Mouse (Mus musculus) megakaryocyte, embryonic 14.5 days (primary cell): ENCODE data around the gene Dlx1. TPM values are rescaled to one million over a fixed set of nuclear protein-coding genes. Genes with fewer than 3 reads are reported as not detected.
A peak's percentile ranks its signal among the peaks of the same experiment; 100 is the strongest.

Source experiments
- H3K27me3 ChIP-seq: replicated peaks from 2 replicates; pipeline ENCODE3; 2012; ENCODE audit warnings: inconsistent platforms
- H3K36me3 ChIP-seq: replicated peaks from 2 replicates; pipeline ENCODE3; 2012; ENCODE audit warnings: low read length, inconsistent platforms, mixed read lengths
- H3K4me1 ChIP-seq: 2 replicates; pipeline ENCODE4 v1.6.1; 2012; ENCODE audit warnings: inconsistent platforms
- H3K4me3 ChIP-seq: replicated peaks from 2 replicates; pipeline ENCODE3; 2012; ENCODE audit warnings: moderate library complexity, mild to moderate bottlenecking, inconsistent platforms
- H3K9me3 ChIP-seq: 2 replicates; pipeline ENCODE4 v1.6.1; 2012; ENCODE audit warnings: inconsistent platforms
- FLI1 ChIP-seq: IDR thresholded peaks from 2 replicates; pipeline ENCODE4 v1.6.1; 2012; ENCODE audit warnings: low read length, inconsistent platforms, mixed read lengths
- GATA1 ChIP-seq: IDR thresholded peaks from 3 replicates; pipeline ENCODE4 v1.6.1; 2012; ENCODE audit warnings: mixed read lengths, low read length, inconsistent platforms, borderline replicate concordance
- polyA plus RNA-seq: library from polyadenylated mRNA; stranded (reverse); fragments of >175 nt; gene quantifications from 2 replicates; pipeline ENCODE4 v1.2.3, GENCODE M21; 2012; ENCODE audit warnings: low replicate concordance; ENCODE audit not compliant: insufficient read depth

Dlx1 gene
- polyA plus RNA-seq, 1 experiment, result 0.31 TPM

DNA sequence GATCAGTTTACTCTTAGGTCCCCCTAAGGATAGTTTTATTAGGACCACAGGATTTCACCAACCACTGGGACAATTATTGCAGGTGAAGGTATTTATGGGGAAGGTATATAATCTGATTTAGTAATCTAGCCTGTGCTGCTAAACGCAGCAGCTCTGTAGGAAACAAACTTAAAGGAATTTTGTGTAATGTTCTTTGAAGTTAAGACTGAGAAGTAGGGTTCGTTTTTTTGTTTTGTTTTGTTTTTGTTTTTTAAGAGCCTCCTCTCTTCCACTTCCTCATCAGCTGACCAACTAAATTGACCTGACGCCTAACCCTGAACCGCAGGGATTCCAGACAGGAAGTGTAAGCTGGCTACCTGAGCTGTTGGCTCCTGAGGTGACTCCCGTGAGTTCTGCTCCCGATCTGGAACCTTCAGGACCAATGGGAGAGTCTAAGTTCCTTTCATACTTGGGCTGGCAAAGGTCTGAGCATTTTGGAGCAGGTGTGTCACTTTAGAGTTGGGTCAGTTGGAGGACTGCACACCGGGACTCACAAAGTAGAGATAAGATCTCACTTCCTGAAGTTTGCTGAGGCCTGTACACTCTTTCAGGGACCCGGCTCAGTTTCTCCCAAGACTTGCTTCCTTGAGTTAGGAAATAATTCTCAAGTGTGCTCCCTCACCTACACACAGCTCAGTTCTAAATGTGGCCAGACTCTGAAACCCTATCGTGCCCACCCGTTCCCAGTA is 1.2 kb upstream of the Dlx1 start:
- TF ChIP-seq GATA1 (no peak), FLI1 (no peak)
- H3K9me3 ChIP-seq, result peaks cover 2% of the 10 kb centered on the region; the same call in 1 of the 2 replicates
- H3K27me3 ChIP-seq, result peaks cover 92% of the 10 kb centered on the region
- H3K4me3 ChIP-seq, result peak overlapping the region; percentile 11
- H3K4me1 ChIP-seq, result peaks cover 48% of the 10 kb centered on the region
- H3K36me3 ChIP-seq, result no peaks in the 10 kb centered on the region

DNA sequence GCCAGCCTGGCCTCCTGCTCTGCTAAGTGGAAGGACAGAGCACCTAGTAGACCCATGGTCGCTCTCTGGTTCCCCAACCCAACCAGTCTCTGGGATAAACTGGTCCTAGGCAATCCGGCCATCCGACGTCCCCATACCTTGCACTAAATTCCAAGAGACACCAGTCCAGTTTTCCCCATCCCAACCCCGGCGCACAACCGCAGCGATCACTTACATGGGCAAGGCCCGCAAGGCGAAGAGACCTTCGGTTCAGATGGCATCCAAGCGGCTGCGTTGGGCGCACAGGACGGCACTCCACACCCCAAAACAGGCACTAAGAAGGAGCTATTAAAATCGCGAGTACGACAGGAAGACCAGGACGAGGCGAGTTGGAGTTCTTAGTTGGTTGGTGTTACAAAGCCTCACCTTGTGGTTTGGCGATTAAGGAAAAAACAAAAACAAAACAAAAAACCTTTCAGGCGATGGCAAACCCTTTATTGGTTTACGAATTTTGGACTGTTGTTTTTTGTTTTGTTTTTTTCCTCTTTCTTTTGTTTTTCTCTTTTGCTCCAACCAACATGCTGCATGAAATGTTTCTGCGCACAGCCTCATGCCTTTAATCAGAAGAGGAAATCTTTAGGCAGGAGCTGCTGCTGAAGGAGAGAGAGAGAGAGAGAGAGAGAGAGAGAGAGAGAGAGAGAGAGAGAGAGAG is 445 bp upstream of the Dlx1 start:
- Histone ChIP-seq H3K36me3 (no peaks in the 10 kb centered on the region), H3K4me3 (peak overlapping the region; percentile 33), H3K27me3 (peaks cover 98% of the 10 kb centered on the region), H3K9me3 (peaks cover 2% of the 10 kb centered on the region; the same call in 1 of the 2 replicates), H3K4me1 (peaks cover 54% of the 10 kb centered on the region)
- TF ChIP-seq FLI1 (no peak), GATA1 (no peak)

DNA sequence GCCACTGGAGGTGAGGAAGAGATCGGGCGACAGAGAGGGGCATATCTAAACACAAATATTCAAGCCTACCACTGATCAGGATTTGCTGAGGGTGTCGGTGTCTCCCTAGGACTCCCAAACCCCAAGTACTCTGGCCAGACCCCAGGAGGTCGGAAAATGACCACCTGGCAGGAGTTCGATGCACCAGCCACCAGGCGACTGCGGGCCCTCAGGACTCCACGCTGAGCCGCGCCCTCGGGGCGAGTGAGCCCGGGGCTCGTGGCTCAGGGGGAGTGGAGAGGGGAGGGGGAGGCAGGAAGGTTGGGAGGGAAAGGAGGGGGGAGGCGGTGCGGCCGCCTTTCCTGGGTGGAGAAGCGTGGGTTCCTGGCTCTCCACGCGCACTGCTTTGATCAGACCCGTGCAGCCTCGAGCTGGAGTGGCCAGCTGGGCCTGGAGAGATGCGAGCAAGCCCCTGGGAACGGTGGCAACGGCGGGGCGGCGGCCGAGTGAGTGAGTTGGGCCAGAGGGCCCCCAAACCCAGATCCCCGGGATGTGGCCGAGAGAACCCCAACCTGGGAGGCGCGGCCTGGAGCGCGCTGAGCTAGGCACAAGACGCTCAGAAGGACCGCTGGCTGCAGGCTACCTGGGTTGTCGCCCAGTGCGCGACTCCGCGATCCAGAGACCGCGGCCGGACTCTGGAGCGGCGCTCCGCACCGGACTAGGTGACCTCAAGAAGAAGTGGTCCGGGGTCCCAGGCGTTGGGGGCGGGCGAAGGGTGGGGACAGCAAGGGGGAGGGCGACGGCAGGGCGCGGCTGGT is 999 bp downstream of the Dlx1 start:
- H3K4me3 ChIP-seq, result peak overlapping the region; percentile 89
- peaks cover 98% of the 10 kb centered on the region for H3K27me3 ChIP-seq
- peaks cover 55% of the 10 kb centered on the region for H3K4me1 ChIP-seq
- TF ChIP-seq FLI1 (no peak), GATA1 (no peak)
- no peaks in the 10 kb centered on the region for H3K36me3 ChIP-seq
- peaks cover 2% of the 10 kb centered on the region; the same call in 1 of the 2 replicates for H3K9me3 ChIP-seq

DNA sequence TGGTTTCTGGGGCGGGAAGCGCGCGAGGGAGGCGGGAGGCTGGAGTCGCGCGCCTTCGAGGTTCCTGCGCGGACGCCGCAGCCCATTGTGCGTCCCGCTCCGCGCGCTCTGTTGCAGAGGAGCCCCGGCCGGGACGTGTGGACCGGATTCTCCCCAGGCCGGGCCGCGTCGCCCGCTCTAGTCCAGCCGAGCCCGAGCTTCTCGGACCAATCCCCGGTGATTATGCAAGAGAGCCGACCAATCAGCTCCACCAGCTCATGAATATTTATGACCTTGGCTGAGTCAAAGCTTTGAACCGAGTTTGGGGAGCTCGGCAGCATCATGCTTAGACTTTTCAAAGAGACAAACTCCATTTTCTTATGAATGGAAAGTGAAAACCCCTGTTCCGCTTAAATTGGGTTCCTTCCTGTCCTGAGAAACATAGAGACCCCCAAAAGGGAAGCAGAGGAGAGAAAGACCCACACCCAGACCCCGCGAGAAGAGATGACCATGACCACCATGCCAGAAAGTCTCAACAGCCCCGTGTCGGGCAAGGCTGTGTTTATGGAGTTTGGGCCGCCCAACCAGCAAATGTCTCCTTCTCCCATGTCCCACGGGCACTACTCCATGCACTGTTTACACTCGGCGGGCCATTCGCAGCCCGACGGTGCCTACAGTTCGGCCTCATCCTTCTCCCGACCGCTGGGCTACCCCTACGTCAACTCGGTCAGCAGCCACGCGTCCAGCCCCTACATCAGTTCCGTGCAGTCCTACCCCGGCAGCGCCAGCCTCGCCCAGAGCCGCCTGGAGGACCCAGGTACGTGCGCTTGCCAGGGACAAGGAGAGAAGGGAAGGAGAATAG is 1.8 kb downstream of the Dlx1 start:
- TF ChIP-seq FLI1 (no peak), GATA1 (no peak)
- Histone ChIP-seq H3K4me3 (peak overlapping the region; percentile 89), H3K9me3 (peaks cover 2% of the 10 kb centered on the region; the same call in 1 of the 2 replicates), H3K27me3 (peaks cover 100% of the 10 kb centered on the region), H3K36me3 (no peaks in the 10 kb centered on the region), H3K4me1 (peaks cover 60% of the 10 kb centered on the region)

GRCm38 (mm10) chr2:71530391-71531123 is 2.6 kb downstream of the Dlx1 start:
- Histone ChIP-seq H3K9me3 (peaks cover 2% of the 10 kb centered on the region; the same call in 1 of the 2 replicates), H3K4me1 (peaks cover 60% of the 10 kb centered on the region), H3K36me3 (no peaks in the 10 kb centered on the region), H3K27me3 (peaks cover 100% of the 10 kb centered on the region), H3K4me3 (no peak overlapping the region)
- no peak for TF ChIP-seq FLI1
- TF ChIP-seq GATA1, result no peak

DNA sequence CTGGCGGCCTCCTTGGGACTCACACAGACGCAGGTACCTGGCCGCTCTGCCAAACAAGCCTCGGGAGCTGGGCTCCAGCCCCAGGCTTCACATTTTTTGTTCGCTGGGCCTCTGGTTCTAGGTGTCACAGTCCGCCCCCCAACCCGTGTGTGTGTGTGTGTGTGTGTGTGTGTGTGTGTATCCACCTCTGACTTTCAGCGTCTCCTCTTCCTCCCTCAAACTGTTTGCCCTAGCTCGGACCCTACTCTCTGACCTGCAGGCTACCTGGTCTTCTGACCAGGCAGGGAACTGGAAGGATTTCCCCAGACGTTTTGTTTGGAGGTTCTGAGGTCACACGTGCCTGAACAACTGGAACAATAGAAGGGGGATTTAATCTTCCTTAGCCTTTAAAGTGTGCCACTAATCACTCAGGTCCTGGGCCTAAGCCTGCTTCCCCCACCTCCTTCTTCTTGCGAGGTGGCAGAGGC is 3.2 kb downstream of the Dlx1 start:
- H3K4me1 ChIP-seq, result peaks cover 60% of the 10 kb centered on the region
- TF ChIP-seq GATA1, result no peak
- no peak for TF ChIP-seq FLI1
- no peak overlapping the region for H3K4me3 ChIP-seq
- H3K27me3 ChIP-seq, result peaks cover 99% of the 10 kb centered on the region
- no peaks in the 10 kb centered on the region for H3K36me3 ChIP-seq
- peaks cover 2% of the 10 kb centered on the region; the same call in 1 of the 2 replicates for H3K9me3 ChIP-seq

GRCm38 (mm10) chr2:71531990-71532970 is 4.4 kb downstream of the Dlx1 start:
- TF ChIP-seq FLI1 (no peak), GATA1 (no peak)
- peaks cover 98% of the 10 kb centered on the region for H3K27me3 ChIP-seq
- no peaks in the 10 kb centered on the region for H3K36me3 ChIP-seq
- peak overlapping the region; percentile 7 for H3K4me3 ChIP-seq
- no peaks in the 10 kb centered on the region; the same call in 1 of the 2 replicates for H3K9me3 ChIP-seq
- H3K4me1 ChIP-seq, result peaks cover 53% of the 10 kb centered on the region

- peaks cover 48% of the 10 kb centered on the region for H3K4me1 ChIP-seq
- H3K27me3 ChIP-seq, result peaks cover 98% of the 10 kb centered on the region
- no peaks in the 10 kb centered on the region for H3K9me3 ChIP-seq
- TF ChIP-seq GATA1 (no peak), FLI1 (no peak)
- no peak overlapping the region for H3K4me3 ChIP-seq
- no peaks in the 10 kb centered on the region for H3K36me3 ChIP-seq
Observed at GRCm38 (mm10) chr2:71533094-71533493, 5.2 kb downstream of the Dlx1 start.
